Mouse (Mus musculus): ENCODE results near the gene Cfap61. TPM values are rescaled to one million over a fixed set of nuclear protein-coding genes. Genes with fewer than 3 reads are reported as not detected.

The Cfap61 gene
- total RNA-seq, 2 experiments from 2014 or later, result 2.5 to 4.7 TPM

DNA sequence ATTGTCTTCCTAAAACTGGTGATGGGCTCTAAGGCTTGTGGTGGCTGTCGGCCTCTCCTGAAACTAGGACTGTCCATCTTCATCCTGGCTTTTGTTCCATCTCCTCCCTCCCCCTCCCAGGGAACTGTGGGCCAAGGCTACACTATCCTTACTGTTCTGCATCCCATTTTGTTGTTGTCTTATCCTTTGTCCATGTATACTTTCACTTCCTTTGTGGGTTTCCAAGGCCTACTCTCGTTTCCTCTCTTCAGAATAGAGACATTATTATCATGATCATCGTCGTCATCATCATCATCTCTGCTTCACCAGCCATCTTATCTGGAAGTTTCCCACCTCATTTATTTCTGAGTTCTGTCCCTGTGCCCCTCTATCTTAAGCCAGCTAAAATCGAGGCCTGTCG is 199.7 kb downstream of the Cfap61 start:
- no peak for DNase-seq (ENCODE audit: low spot score in 2 of 2)

DNA sequence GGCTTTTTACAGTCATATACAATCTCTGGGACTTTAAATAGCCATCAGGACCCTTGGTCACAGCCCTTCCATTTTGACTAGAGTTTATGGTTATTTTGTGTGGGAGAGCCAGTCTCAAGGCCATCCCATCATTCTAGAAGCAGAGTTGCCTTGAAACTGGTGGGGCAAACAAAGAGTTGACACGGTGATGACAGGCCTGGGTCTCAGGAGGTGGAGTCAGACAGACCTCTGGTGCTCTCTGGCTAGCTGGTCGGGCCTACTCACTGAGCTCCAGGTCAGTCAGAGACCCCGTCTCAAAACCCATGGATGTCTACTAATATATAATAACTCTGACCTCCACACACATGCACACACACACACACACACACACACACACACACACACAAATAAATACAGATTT is 206.1 kb downstream of the Cfap61 start:
- no peak for DNase-seq (ENCODE audit: low spot score in 2 of 2)

DNA sequence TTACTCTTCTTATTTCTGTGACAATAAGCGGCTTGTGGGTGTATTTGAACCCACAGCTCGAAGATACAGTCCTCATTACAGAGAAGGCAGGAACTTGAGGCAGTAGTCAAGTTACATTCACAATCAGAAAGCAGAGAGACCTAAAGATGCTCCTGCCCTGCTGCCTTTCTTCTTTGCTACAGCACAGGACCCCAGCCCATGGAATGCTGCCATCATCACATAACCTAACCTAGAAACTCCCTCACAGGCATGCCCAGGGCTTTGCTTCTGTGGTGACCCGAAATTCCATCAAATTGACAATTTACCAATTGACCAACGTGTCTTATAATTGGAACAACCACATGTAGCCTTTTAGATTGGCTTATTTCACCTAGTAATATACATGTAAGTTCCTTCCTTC is 212.7 kb downstream of the Cfap61 start:
- no peak for DNase-seq (ENCODE audit: low spot score in 2 of 2)

DNA sequence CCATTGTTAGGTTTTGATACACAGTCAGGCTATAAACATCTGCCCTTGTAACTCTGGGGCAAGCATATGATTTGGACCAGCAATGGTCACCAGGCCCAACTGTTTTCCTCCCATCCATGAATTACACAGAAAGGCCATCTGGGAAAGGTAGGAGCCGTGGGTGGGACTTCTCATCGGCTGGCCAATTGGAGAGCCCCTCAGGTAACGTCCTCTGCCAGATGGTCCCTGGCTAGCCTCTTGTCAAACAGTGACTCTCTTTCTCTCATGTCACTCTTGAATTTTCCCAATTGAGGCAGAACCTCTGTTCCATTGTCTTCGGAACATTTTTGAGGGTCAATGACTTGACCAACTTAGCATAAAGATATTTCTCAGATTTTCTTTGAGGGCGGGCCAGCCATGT is 213.2 kb downstream of the Cfap61 start:
- no peak for DNase-seq (ENCODE audit: low spot score in 2 of 2)

DNA sequence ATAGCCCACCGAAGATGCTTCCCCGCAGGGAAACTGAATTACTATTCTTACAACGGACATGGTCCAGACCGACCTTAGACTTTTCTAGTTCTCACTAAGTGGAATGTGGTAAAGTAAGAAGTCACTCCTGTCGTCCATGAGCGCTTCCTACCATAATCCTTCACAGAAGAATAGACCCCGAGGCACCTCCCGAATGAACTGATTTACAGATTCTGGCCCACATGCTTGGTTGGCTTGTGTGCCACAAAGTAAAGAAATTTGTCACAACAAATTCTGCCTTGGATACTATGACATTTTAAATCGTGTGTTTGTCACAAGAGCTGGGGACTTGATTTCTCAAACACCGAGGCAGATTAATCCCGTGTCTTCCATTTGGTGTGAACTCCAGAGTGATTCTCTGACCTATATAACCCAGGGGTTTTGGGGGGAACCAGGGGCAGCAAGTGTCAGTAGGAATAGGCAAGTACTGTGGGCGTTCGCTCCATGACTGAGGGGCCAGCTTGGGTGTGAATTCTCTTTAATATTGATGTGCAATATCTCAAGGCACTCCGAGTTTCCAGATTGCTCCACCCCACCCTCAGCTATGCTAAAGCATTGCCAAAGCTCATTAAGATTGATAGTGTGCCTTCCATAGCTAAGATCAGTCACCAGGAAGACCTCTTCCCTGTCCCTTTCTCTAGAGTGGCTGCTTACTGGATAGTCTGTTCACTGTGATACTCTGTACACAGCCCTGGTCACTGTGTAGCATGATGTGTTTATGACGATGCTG is 214.8 kb downstream of the Cfap61 start:
- DNase-seq (ENCODE audit: low spot score in 2 of 2), result no peak

DNA sequence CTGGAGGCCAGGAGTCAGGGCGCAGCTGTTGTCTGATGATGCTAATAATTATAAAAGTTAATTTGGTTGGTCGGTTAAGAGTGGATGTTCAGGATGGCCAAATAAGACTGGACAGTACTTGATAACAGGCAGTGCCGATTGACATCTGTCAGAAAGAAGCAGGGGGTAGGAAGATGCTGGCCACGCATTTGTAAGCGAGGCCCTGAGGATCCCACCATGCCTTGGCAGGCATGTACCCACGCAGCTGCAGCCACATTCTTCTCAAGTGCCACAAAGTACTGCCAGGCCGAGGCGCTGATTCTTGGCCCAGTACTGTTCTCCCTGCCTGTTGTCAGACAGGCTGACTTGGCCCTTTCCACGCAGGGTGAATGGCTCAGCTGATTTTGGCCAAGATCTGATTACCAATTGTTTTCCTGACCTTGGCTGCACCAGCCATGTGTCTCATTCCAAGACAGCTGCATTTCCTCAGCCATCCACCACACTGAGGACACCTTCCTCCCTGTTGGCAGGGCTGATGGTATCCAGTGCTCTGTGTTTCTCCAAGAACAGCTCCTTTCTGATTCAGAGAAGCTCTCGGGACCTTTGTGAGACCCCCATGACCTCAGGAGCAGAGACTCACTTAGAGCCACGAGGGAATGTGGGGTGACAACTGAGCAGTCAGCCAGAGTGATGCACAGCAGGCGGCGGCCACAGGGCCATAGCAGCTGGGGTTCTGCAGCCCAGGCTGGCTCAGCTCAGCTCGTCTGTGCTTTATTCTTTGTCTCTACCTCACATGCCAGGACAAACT is 233.6 kb downstream of the Cfap61 start:
- DNase-seq (ENCODE audit: low spot score in 2 of 2), result peak in 1 of 2 experiments; percentile 9

DNA sequence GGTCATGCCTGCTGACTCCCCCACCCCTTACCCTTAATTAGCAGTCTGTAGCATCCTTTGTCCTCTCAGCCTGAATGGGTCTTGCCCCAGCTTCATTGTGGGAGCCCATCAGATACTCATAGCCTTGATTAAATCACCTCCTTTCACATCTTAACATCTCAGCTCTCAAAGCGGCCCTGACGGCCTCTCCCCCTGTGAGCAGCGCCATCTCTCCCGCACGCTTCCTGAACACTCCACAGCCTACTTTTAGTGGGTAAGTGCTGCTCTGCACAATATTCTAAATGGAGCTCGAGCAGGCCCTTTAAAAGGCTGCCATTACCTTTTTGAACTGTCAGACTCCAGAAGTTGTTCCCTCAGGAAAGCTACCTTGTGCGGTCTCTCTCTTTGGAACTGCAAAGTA is 234.9 kb downstream of the Cfap61 start:
- no peak for DNase-seq (ENCODE audit: low spot score in 2 of 2)

DNA sequence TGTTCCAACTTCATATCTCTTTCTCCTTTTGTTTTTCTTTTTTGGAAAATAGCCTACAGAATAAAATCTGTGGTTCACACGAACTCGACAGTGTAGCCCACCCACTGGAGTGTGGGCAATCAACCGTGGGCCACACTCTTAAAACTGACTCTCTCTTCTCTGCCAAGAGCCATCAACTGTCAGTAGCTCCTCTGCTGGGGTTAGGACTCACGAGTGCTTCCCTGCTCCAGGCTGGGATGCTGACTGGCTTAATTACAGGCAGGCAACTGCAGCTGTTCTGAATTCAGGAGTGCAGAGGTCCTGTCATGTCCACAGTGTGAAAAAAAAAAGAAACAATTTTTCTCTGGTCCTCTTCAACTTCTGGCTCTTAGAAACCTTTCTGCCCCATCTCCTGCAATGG is 237.5 kb downstream of the Cfap61 start:
- DNase-seq (ENCODE audit: low spot score in 2 of 2), result no peak

DNA sequence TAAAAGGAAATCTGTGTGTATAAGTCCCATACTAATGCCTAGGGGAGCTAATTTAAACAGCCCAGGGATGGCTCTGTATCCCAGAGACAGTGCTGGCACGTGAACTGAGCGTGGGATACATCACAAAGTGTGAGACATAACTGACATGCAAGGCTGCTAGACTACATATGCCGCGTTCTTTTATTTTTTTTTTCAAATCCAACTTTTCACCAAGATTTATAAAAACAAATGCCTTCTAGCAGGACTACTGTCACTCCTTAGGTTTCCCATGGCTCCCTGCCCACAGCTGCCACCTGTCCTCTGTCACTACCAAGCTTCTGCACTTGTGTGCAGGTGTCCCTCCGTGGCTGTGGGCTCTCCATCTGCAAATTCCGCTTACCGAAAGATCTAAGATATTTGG is 239.6 kb downstream of the Cfap61 start:
- peak in 1 of 2 experiments; percentile 41 for DNase-seq (ENCODE audit: low spot score in 2 of 2)

DNA sequence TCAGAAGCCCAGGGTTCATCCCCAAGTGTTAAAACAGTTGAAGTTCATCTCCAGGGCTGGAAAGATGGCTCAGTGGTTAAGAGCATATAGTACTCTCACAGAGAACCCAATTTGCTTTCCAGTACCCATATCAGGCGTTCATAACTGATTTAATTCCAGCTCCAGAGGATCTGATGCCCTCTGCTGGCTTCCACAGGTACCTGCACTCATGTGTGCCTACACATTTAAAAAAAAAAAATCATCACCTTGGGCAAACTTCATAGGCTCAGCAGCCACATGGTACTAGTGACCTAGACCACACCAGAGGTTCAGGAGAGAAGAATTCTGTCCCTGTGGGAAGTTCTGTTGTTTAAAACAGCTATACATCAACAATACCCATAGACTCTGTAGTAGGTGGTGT is 244.1 kb downstream of the Cfap61 start:
- no peak for DNase-seq (ENCODE audit: low spot score in 2 of 2)

DNA sequence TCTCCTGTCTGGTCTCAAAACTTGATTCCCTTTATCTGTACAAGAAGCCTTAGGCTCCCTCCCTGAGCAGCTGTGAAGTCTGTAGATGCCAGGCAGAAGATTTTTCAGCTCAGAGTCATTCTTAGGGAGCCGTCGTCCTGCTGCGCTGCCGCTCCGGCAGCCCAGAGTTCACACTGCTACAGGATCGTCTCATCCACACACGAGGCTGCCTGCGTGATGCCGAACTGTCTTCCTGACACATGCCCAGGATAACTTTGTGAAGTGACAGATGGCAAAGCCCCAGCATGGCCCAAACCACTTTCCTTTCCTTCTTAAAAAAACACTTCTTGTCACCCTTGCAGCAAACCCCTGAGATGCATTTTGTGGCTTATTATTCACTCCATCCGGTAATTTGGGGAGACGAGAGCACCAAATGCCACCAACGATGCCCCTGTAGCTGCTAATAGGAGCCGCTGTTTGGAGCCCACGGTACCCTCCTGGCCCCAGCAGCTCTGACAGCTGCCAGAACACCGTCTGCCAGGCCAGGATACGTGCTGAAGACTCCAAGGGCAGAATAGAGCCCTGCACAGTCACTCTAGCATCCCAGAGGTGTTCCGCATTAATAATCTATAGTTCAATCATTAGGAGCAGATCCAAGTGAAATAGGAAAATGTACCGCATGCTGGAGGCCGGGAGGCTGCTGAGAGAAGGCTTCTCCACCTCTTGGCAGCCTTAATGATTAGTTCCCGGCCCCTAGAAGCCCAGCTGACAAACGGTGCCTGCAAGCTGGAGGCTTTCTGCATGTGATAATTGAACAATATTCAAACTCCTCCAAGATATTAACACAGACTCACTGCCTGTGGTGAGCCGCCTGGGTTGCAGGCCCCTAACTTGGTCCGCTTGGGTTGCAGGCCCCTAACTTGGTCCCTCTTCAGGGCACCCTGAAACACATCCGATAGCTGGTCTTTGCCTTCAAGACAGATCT is 249.5 kb downstream of the Cfap61 start:
- no peak for DNase-seq (ENCODE audit: low spot score in 2 of 2)

DNA sequence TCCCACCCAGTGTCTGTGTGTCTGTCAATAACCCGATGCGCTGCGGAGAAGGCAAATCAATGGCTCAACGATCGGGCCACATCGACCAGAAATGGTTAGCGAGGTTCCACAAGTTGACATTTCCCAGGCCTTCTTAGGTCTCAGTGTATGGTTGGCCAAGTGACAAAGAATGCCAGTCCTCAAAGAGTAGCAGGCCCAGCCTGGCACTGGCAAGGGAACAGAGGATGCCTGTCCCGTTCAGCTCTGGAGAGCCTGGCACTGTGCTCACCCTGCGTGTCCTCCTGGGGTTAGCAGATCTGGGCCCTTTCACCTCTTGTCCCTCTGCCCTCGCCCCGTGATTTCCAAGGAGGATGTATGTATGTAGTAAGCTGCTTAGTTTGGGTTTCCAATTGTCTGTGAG is 261.5 kb downstream of the Cfap61 start:
- DNase-seq (ENCODE audit: low spot score in 2 of 2), result no peak

DNA sequence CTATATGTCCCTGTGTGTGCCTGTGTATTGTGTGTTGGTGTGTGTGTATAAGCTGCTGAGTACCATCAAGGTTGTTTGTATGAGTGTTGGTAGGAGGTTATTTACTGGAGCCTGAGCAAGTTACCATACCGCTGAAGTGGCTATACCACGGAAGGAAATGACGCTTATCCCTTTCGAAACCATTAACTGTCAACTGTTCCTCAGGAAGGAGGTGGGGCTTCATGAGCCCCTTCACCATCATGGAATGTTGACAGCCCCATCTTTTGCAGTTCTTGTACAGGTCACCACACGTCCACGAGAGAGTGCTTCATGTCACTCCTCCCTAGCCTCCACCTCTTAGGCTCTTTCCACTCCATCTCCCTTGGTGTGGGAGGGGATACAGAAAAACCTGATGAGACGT is 263.4 kb downstream of the Cfap61 start:
- no peak for DNase-seq (ENCODE audit: low spot score in 2 of 2)

DNA sequence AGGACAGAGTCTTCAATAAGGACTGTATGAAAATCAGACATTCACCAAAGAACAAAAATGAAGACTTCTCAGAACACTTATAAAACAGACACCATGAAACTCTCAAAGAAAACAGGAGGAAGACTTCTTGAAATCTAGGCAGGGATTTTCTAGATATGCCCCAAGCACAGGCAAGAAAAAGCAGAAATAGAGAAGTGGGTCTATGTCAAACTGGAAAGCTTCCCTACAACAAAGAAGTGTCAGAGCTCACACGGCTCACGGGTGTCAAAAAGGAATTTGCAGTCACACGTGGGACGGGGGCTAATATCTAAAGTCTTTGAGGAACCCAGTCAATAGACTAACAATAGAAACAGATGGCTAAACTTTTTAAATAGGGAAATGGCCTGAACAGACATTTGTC is 276.4 kb downstream of the Cfap61 start:
- no peak for DNase-seq (ENCODE audit: low spot score in 2 of 2)

DNA sequence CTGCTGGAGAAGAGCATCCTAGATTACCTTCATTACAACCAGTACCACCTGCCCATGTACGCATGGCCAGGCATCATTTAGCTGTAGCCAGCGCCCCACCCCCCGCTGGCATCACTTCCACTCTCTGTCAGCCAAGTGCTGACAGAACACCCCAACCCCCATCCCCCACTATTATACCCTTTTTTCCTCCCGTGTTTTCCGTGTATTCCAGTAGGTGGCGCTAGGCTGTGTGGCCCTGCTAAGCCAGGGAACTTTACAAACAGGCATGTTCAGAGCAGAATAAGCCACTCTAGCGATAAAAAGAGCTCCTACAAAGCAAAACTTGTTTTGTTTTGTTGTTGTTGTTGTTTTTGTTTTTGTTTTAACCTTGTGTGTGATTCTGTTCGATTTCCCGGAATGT is 280.1 kb downstream of the Cfap61 start:
- DNase-seq (ENCODE audit: low spot score in 2 of 2), result peak; percentile 50 to 71

DNA sequence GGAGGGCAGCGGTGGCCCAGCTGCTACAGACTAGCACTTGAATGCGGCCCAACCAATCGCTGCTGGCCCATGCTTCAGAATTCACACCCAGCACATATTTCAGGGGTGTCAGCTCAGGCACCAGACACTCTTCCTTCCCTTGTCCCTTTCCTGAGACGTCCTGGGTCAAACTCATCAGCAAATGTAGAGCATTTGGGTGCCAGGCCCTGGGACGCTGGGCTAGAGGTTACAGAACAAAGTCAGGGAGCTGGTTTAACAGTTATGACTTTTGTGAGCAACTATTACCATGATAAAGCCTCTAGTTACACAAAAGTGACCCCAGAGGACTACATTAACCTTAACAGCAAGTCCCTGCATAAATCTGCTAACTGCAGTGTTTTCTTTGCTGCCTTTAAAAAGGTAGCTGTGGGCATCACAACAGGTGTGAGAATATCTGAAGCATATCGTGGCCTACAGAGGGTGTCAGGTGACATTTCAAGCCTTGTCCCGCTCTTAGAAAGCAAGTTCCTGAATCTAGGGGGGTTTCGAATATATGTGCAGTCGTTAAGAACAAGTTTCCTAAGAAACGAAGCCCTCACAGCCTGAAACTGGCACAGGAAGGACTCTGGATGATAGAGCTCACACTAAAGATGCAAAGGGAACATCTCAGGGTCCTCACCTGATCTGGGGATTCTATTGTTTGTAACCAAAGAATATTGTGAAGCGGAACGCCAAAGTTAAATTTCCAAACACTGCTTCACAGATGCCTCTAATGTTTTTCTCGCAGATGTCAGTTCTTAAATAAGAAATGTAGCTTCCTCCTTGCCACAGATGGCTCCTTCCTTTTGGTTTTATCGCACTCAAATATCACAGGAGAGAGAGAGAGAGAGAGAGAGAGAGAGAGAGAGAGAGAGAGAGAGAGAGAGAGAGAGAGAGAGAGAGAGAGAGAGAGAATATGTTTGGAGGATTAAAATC is 281.8 kb downstream of the Cfap61 start:
- no peak for DNase-seq (ENCODE audit: low spot score in 2 of 2)

DNA sequence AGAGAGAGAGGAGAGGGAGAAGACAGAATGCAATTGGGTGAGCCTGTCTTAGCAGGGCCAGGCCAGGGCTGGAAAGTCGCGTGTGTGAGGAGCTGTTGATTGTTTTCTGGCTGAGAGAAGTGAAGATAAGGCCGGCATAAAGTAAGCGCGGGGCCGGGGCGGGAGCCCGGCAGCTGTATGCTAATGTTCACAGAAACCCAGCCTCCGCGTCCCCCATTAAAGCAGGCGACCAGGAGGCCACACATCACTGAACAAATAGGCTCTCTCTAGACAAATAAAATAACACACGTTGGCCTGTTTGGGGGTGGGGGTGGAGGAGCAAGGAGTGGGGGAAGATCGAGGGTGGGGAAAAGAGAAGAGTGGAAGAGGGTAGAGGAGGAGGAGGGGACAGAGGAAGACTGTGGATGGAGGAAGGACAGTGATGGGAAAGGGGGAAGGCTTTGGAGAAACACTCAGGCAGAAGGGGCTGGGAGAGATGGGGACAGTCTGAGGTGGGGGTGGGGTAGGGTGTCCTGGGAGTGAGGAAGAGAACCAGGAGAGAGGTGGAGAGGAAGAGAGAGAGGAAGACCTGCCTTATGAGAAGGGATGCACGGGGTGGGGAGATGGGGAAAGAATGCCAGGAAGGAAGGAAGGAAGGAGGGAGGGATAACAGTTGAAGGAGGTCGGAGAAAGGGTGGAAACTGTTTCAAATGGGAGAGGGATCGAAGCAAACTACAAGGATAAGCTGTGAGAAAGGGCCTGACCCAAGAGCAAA is 282.8 kb downstream of the Cfap61 start:
- no peak for DNase-seq (ENCODE audit: low spot score in 2 of 2)

DNA sequence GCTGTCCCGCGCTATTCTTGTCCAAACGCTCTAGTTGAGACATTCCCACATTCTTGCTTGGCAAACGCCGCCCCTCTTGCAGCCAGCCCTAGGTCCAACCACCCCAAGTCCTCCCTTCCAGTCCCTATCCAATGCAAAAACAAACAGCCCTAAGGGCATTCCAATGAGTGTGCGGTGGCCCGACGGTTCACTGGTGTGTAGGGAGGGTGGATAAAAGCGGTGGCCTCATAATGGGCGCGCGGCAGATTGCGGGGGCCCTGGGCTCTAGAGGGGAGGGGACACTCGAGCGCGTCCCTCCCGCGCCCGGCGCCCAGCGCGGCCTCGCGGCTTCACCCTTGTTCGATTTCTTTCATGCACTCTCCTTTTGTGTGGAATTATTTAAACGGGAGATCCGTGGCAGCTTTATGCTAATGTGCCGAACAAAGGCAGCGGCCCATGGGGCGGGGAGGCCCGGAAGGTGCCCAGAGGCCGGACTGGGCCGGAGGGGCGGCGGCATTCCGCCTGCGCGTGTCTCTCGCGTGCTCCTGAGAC is 283.6 kb downstream of the Cfap61 start:
- DNase-seq (ENCODE audit: low spot score in 2 of 2), result no peak

DNA sequence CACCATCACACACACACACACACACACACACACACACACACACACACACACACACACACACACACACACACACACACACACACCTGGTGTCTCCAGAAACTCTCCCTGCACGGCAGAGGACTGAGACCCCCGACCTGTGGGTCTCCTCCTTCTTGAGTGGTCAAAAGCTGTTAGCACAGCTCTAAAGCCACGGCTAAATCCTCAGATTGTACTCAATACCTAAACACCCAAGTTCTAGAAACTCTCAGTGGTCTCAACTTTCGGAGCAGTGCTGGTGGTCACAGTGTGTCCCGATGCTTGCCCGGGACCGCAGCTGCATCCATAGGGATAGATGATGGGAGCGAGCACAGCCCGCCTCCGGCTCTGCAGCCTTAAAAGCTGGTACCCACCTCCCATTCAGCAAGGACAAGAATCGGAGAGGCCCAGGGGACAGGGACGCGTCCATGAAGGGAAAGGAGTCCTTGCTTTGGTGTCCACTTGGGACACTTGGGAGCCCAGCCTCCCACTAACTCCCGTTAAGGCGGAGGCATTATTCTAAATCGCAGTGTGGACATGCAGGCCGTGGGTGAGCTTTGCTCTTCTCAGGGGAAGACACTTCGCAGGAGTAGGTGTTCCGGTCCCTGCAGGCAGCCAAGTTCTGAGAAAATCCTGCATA is 284.4 kb downstream of the Cfap61 start:
- no peak for DNase-seq (ENCODE audit: low spot score in 2 of 2)
